Mouse (Mus musculus) cerebellum, adult 9-11 months (tissue): Measurements from ENCODE around the gene Hist1h2br.
"Not testable (repeated sequence)": the region's sequence is repeated elsewhere in the genome, so short reads cannot be mapped to it uniquely, and the experiment has no call there.

ENCODE experiments used
- DNase-seq: peaks from one replicate; pipeline ENCODE4 v3.0.0; 2022

Gene Hist1h2br

GRCm38 (mm10) chr13:21847883-21848282 lies 14.3 kb downstream of the Hist1h2br start:
- no peak for DNase-seq

GRCm38 (mm10) chr13:21850696-21851095 lies 17.2 kb downstream of the Hist1h2br start:
- not testable (repeated sequence) for DNase-seq

GRCm38 (mm10) chr13:21852215-21852945 lies 18.8 kb downstream of the Hist1h2br start:
- DNase-seq: no peak

- peak; percentile 86 for DNase-seq
Measured at GRCm38 (mm10) chr13:21855146-21855545, 21.6 kb downstream of the Hist1h2br start.

GRCm38 (mm10) chr13:21855698-21856162 lies 22.2 kb downstream of the Hist1h2br start:
- peak; percentile 68 for DNase-seq

GRCm38 (mm10) chr13:21861608-21862007 lies 28.1 kb downstream of the Hist1h2br start:
- DNase-seq: no peak

GRCm38 (mm10) chr13:21865503-21865902 lies 32.0 kb downstream of the Hist1h2br start:
- not testable (repeated sequence) for DNase-seq

GRCm38 (mm10) chr13:21880735-21881134 lies 47.2 kb downstream of the Hist1h2br start:
- DNase-seq: no peak

- no peak for DNase-seq
Measured at GRCm38 (mm10) chr13:21881878-21882669, 48.5 kb downstream of the Hist1h2br start.

GRCm38 (mm10) chr13:21882760-21883405 lies 49.3 kb downstream of the Hist1h2br start:
- peak; percentile 6 for DNase-seq

- DNase-seq: no peak
Measured at GRCm38 (mm10) chr13:21883407-21883806, 49.9 kb downstream of the Hist1h2br start.

GRCm38 (mm10) chr13:21884586-21884985 lies 51.0 kb downstream of the Hist1h2br start:
- DNase-seq: no peak
